Mouse (Mus musculus) liver, embryonic 15.5 days (tissue): ENCODE data around the gene Zfp292. TPM values are rescaled to one million over a fixed set of nuclear protein-coding genes. Genes with fewer than 3 reads are reported as not detected.
"Not testable (repeated sequence)": the region's sequence is repeated elsewhere in the genome, so short reads cannot be mapped to it uniquely, and the experiment has no call there.

Experiments
- ATAC-seq: fragments of 200-750 bp; cut with Nextera tagmentation; 2 replicates; pipeline ENCODE4 v1.8.0; 2017; ENCODE audit warnings: moderate number of reproducible peaks, mild to moderate bottlenecking, moderate library complexity; ENCODE audit not compliant: insufficient read depth
- H3K27ac ChIP-seq: fragments of 300-500 bp; sonication (generic); replicated peaks from 2 replicates; pipeline ENCODE4 v1.5.1; 2015; ENCODE audit warnings: mild to moderate bottlenecking, inconsistent platforms
- H3K27me3 ChIP-seq: fragments of 300-500 bp; sonication (generic); 2 replicates; pipeline ENCODE4 v1.6.1; 2015; ENCODE audit warnings: mild to moderate bottlenecking, inconsistent platforms
- H3K36me3 ChIP-seq: fragments of 300-500 bp; sonication (generic); replicated peaks from 2 replicates; pipeline ENCODE4 v1.6.1; 2015; ENCODE audit warnings: moderate library complexity, mild to moderate bottlenecking, inconsistent platforms
- H3K4me1 ChIP-seq: fragments of 300-500 bp; sonication (generic); replicated peaks from 2 replicates; pipeline ENCODE4 v1.6.1; 2015; ENCODE audit warnings: inconsistent platforms
- H3K4me2 ChIP-seq: fragments of 300-500 bp; sonication (generic); 2 replicates; pipeline ENCODE4 v1.6.1; 2015; ENCODE audit warnings: moderate library complexity, mild to moderate bottlenecking, inconsistent platforms
- H3K4me3 ChIP-seq: fragments of 300-500 bp; sonication (generic); replicated peaks from 2 replicates; pipeline ENCODE4 v1.5.1; 2015; ENCODE audit warnings: mild to moderate bottlenecking, inconsistent platforms
- H3K9ac ChIP-seq: fragments of 300-500 bp; sonication (generic); 2 replicates; pipeline ENCODE4 v1.6.1; 2015; ENCODE audit warnings: moderate library complexity, mild to moderate bottlenecking, inconsistent platforms
- H3K9me3 ChIP-seq: fragments of 300-500 bp; sonication (generic); replicated peaks from 2 replicates; pipeline ENCODE4 v1.6.1; 2016; ENCODE audit warnings: inconsistent platforms
- whole genome bisulfite sequencing: fragments of 180-500 bp; shearing (Covaris S2); methylation state at CpG from one replicate; pipeline ENCODE4 v1.1.7; 2015; ENCODE audit warnings: mixed read lengths; ENCODE audit not compliant: insufficient replicate concordance; 5-methylcytosine and 5-hydroxymethylcytosine counted together
- polyA plus RNA-seq: library from polyadenylated mRNA; unstranded; fragments of >200 nt; fragmentation: Nextera tagmentation; extraction: Ambion mirVana; gene quantifications from 2 replicates; pipeline ENCODE4 v1.2.1, GENCODE M21; 2015

The Zfp292 gene
- polyA plus RNA-seq: 3.8 and 4.3 TPM in 2 replicates

DNA sequence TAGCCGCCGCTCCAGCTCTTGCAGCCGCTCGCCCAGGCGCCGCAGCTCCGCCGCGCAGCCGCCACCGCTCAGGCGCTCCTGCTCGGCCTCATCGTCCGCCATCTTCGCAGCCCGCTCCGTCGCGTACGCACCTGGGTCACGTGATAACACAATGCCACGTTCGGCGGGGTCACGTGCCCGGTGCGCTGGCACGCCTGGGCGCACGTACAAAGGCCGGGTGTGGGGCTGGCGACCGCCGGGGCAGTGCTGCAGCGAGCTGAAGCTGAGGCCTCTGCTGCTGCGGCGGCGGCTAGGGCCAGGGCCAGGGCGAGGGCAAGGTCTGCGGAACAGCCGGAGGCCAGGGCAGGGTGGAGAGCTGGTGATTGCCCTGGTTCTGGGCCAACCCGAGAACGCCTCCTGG, at the start of gene Zfp292:
Gene Zfp292, minus strand, starts transcription at position 143 of the 400 bp plus-strand sequence.
- Histone ChIP-seq H3K4me1 (peaks cover 43% of the 10 kb centered on the region), H3K9me3 (no peaks in the 10 kb centered on the region), H3K4me3 (peak within 1 kb of the TSS; percentile 94), H3K27me3 (no peaks in the 10 kb centered on the region), H3K36me3 (peaks cover 2% of the 10 kb centered on the region; the same call in 1 of the 2 replicates), H3K9ac (peak within 1 kb of the TSS; percentile 87), H3K4me2 (peak within 1 kb of the TSS; percentile 96), H3K27ac (peak within 1 kb of the TSS; percentile 92)
- WGBS: under 1% methylated on average over 44 of the region's 44 CpGs
- peak; percentile 84 for ATAC-seq

DNA sequence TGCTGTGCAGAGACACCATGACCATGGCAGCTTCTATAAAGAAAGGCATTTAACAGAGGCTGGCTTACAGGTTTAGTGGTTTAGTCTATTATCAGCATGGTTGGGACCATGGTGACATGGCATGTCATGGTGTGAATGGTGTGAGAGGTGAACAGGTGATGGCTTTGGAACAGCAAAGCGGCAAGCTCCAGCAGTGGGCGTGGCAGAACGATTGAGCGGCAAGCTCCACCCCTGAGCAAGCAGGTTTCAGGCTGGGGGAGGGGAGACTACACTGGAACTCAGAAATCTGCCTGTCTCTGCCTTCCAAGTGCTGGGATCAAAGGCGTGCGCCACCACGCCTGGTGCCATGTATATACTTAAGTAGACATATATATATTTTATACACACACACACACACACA, 45.6 kb upstream of the Zfp292 start:
- 54% methylated on average over 7 of the region's 7 CpGs for WGBS
- not testable (repeated sequence) for H3K36me3 ChIP-seq, H3K4me3 ChIP-seq, H3K27me3 ChIP-seq, H3K9me3 ChIP-seq, H3K27ac ChIP-seq, H3K4me2 ChIP-seq, H3K9ac ChIP-seq, ATAC-seq, H3K4me1 ChIP-seq

DNA sequence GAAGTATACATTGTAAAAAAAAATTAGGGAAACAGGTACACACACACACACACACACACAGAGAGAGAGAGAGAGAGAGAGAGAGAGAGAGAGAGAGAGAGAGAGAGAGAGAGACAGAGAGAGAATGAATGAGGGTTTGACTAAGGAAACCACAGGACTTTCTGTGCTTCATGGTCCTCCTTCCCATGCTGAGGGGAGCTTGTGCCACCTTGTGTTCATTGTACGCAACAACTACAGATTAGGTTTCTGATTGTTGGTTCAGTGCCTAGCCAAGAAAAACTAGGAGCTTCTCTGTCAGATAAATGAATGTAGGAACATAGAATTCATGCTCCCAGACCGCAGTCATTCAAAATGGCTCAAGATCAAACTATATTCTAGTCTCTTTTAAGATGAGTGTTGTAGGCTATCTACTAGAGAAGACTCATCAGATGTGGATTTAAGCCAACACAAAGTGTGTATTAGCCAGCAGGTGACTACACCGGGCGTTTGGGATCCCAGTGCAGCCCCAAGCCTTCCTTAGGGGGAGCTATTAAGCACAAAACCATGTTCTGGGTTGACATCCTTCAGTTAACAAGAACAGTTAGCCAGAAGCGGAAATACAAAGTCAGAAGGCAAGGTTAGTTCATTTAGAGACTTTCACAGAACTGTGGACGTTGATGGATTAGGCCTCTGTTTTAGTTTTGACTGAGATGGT, 39.6 kb upstream of the Zfp292 start:
- no peak overlapping the region for H3K4me2 ChIP-seq
- H3K36me3 ChIP-seq: no peaks in the 10 kb centered on the region
- H3K4me3 ChIP-seq: no peak overlapping the region
- no peaks in the 10 kb centered on the region for H3K9me3 ChIP-seq
- H3K27ac ChIP-seq: no peak overlapping the region
- H3K4me1 ChIP-seq: no peaks in the 10 kb centered on the region
- H3K9ac ChIP-seq: no peak overlapping the region
- 47% methylated on average over 6 of the region's 6 CpGs for WGBS
- H3K27me3 ChIP-seq: no peaks in the 10 kb centered on the region
- no peak for ATAC-seq

DNA sequence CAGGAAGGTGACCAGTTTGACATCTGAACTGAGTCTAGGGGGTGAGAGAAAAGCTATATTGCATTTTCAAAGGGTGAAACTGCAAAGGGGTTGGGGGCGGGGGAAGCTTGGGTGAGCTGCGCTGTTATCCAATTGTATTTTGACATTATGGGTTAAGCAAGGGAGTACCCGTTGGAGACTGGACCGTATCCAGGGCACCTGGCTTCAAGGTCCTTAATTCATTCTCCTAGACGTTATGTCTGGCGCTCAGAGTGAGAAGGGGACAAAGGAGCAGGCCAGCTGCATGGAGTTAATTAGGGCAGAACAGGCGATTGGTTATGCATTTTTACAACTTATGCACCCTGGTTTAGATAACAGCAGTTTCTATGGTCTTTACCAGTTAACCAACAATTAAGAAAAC, 34.6 kb upstream of the Zfp292 start:
- Histone ChIP-seq H3K4me2 (no peak overlapping the region), H3K27me3 (no peaks in the 10 kb centered on the region), H3K4me3 (no peak overlapping the region), H3K27ac (no peak overlapping the region), H3K9ac (no peak overlapping the region), H3K9me3 (no peaks in the 10 kb centered on the region), H3K36me3 (no peaks in the 10 kb centered on the region), H3K4me1 (no peaks in the 10 kb centered on the region)
- WGBS: 59% methylated on average over 7 of the region's 7 CpGs
- ATAC-seq: no peak

DNA sequence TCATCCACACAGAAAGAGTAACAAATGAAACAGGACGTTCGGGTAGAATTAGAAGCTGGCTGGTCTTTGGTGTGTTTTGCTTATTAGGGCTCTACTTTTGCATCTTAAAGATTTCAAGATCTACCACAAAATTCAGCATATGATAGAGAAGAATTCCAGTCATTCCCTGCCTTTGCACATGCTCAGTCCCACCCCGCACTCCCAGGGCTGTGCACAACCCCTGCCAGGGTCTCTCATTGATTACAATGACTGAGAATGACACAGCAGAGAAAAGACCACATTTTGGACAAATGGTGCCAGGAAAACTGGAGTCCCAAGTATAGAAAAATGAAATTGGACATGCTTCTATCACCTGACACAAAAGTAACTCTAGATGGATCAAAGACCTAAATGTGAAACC, 29.4 kb upstream of the Zfp292 start:
- 62% methylated on average over 3 of the region's 3 CpGs for WGBS
- Histone ChIP-seq H3K9ac (no peak overlapping the region), H3K4me2 (no peak overlapping the region), H3K36me3 (no peaks in the 10 kb centered on the region), H3K4me1 (no peaks in the 10 kb centered on the region), H3K4me3 (no peak overlapping the region), H3K27ac (no peak overlapping the region), H3K27me3 (no peaks in the 10 kb centered on the region), H3K9me3 (no peaks in the 10 kb centered on the region)
- ATAC-seq: no peak

DNA sequence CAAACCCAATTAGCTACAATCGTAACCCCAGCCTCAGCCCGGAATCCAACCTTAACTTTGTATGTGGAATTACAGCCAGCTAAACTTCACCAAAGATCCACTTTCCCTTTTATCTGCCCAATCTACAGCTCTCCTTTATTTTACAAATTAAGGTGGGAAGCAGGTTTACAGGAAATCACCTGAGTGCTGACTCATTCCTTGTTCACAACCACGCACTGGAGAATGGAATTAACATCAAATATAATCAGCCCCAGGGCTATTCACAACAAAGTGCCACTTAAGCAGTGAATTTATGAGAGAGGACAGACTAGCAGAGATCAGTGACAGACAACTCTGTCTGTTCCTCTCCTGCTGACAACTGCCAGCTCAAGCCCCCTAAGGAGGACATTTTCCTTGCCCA, 28.6 kb upstream of the Zfp292 start:
- H3K27ac ChIP-seq: no peak overlapping the region
- no peak overlapping the region for H3K9ac ChIP-seq
- no peaks in the 10 kb centered on the region for H3K27me3 ChIP-seq
- H3K4me3 ChIP-seq: no peak overlapping the region
- 58% methylated on average over 3 of the region's 3 CpGs for WGBS
- no peaks in the 10 kb centered on the region for H3K4me1 ChIP-seq
- ATAC-seq: no peak
- no peaks in the 10 kb centered on the region for H3K36me3 ChIP-seq
- H3K9me3 ChIP-seq: no peaks in the 10 kb centered on the region
- no peak overlapping the region for H3K4me2 ChIP-seq

DNA sequence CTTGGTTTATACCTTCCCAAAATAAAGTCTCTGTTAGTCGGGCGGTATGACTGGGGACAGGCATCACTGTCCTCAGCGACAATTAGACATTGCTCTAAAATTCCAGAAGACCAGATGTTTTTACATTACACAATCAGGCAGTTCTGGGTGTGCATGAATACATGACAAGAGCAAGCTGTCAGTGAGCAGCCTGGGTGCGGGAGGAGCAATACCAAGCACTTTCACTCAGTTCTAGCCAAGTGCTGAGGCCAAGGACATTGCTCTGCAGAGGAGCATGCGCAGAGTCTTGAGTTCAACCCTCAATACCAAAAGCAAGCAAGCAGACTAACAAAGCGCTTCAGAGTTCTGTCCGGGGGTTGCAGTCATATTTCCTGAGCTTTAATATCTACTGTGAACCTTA, 25.4 kb upstream of the Zfp292 start:
- WGBS: 72% methylated on average over 7 of the region's 7 CpGs

DNA sequence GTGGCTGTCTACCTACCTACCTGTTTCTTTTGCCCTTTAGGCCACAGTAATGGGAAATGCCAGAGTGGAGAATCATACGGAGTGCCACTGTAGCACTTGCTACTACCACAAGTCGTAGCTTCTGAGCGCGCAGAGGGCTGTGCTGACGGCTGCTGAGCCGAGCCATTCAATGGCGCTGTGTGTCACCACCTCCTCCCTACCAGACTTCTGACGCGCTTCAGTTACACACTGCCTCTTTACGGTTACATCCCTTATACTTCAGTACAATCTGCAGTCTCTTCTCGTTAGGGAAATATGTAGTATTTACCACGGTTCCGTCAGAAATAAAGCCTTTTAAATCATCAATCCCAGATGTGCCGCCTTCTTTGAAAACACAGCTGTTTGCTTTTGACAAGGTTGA, 24.3 kb upstream of the Zfp292 start:
- H3K27ac ChIP-seq: no peak overlapping the region
- no peak overlapping the region for H3K4me3 ChIP-seq
- no peak for ATAC-seq
- 53% methylated on average over 14 of the region's 14 CpGs for WGBS
- no peaks in the 10 kb centered on the region for H3K4me1 ChIP-seq
- no peaks in the 10 kb centered on the region for H3K27me3 ChIP-seq
- no peaks in the 10 kb centered on the region for H3K36me3 ChIP-seq
- no peak overlapping the region for H3K4me2 ChIP-seq
- H3K9me3 ChIP-seq: no peaks in the 10 kb centered on the region
- H3K9ac ChIP-seq: no peak overlapping the region

More for the DNA sequence above, 25.4 kb upstream of the Zfp292 start:
- Histone ChIP-seq H3K9ac (no peak overlapping the region), H3K4me2 (no peak overlapping the region), H3K36me3 (no peaks in the 10 kb centered on the region), H3K4me3 (no peak overlapping the region), H3K27me3 (no peaks in the 10 kb centered on the region), H3K27ac (no peak overlapping the region), H3K4me1 (no peaks in the 10 kb centered on the region), H3K9me3 (no peaks in the 10 kb centered on the region)
- no peak for ATAC-seq

DNA sequence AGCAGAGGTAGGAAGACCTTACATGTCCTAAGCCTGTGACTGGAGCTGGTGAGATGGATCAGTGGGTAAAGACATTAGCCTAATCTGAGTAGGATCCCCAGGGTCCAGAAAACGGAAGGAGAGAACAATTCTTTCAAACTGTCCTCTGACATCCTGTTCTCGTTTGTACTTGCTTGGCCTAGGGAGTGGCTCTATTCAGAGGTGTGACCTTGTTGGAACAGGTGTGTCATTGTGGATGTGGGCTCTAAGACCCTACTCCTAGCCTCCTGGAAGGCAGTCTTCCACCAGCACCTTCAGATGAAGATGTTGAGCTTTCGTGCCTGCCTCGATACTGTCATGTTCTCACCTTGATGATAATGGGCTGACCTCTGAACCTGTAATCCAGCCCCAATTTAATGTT, 23.4 kb upstream of the Zfp292 start:
- no peak overlapping the region for H3K9ac ChIP-seq
- no peaks in the 10 kb centered on the region for H3K27me3 ChIP-seq
- no peaks in the 10 kb centered on the region for H3K36me3 ChIP-seq
- ATAC-seq: no peak
- H3K4me2 ChIP-seq: no peak overlapping the region
- H3K27ac ChIP-seq: no peak overlapping the region
- no peaks in the 10 kb centered on the region for H3K9me3 ChIP-seq
- 59% methylated on average over 4 of the region's 4 CpGs for WGBS
- H3K4me3 ChIP-seq: no peak overlapping the region
- no peaks in the 10 kb centered on the region for H3K4me1 ChIP-seq

DNA sequence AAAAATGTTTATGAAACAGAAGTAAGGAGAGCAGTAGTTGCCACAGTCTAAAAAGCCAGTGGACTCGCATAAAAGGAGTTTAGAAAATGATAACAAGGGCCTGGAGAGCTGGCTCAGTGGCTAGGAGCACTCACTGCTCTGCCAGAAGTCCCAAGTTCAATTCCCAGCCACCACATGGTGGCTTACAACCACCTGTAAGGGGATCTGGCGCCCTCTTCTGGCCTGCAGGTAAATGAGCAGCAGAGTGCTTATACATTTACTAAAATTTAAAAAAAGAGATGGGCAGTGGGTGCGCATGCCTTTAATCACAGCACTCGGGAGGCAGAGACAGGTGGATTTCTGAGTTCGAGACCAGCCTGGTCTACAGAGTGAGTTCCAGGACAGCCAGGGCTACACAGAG, 22.6 kb upstream of the Zfp292 start:
- Histone ChIP-seq H3K36me3 (no peaks in the 10 kb centered on the region), H3K4me3 (no peak overlapping the region), H3K9me3 (no peaks in the 10 kb centered on the region), H3K9ac (no peak overlapping the region), H3K27ac (no peak overlapping the region), H3K4me2 (no peak overlapping the region), H3K27me3 (no peaks in the 10 kb centered on the region), H3K4me1 (no peaks in the 10 kb centered on the region)
- WGBS: 47% methylated on average over 5 of the region's 5 CpGs
- no peak for ATAC-seq

DNA sequence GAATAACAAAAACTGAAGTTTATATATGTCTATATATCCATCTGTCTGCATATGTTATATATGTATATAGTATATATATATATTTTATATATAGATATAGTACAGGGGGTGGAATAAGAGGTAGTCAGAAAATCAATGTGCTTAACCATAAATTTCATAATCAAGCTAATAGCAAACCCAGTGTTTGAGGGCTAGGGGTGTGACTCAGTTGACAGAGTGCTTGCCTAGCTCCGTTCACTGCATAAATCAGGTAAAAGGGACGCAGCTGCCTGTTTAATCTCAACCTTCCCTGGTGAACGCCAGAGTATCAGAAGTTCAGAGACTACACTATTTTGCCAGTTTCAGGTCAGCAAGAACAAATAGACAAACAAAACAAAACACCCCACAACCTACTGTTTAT, 18.8 kb upstream of the Zfp292 start:
- not testable (repeated sequence) for H3K4me1 ChIP-seq, H3K27ac ChIP-seq, H3K27me3 ChIP-seq, H3K4me3 ChIP-seq, H3K36me3 ChIP-seq, H3K9me3 ChIP-seq, H3K4me2 ChIP-seq, H3K9ac ChIP-seq
- ATAC-seq: 0 out of 2 replicates have a peak, but pooled peaks have one; percentile 34
- 57% methylated on average over 3 of the region's 3 CpGs for WGBS

DNA sequence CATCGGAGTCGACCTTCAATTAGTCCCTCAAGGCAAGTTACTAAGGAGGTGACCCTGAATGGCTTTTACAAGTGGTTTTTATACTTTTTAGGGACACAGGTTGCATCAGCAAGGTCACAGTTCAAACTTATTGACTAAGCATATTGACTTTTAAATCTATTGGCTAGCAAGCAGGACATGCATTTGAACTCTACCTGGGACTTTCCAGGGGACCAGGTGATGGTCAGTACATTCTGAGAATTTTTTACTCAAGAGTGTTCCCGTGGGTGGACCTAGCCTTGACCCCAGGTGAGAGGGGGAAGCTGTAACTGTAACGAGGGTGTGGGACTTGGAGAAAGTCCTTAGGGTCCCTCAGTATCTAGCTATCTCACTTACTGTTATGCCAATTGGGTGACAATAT, 18.4 kb upstream of the Zfp292 start:
- no peak overlapping the region for H3K27ac ChIP-seq
- peak; percentile 63 for ATAC-seq

More for the DNA sequence above, 18.4 kb upstream of the Zfp292 start:
- no peaks in the 10 kb centered on the region for H3K36me3 ChIP-seq
- 0 out of 2 replicates have a peak, but pooled peaks cover 7% of the 10 kb centered on the region for H3K27me3 ChIP-seq
- no peaks in the 10 kb centered on the region for H3K9me3 ChIP-seq
- H3K4me2 ChIP-seq: no peak overlapping the region
- H3K9ac ChIP-seq: no peak overlapping the region
- H3K4me1 ChIP-seq: no peaks in the 10 kb centered on the region
- WGBS: 41% methylated on average over 4 of the region's 4 CpGs
- H3K4me3 ChIP-seq: no peak overlapping the region
